Mouse (Mus musculus) neutrophil, adult 65 days (primary cell): Measurements from ENCODE around the gene Pde8a. TPM values are rescaled to one million over a fixed set of nuclear protein-coding genes. Genes with fewer than 3 reads are reported as not detected.

Experiments
- total RNA-seq: library from RNA; stranded (reverse); gene quantifications from 2 replicates; pipeline ENCODE4 v1.2.4, GENCODE M21; 2023

The Pde8a gene
- total RNA-seq, result 17.3 and 17.6 TPM in 2 replicates

GRCm38 (mm10) chr7:81213347-81214152 lies at the start of gene Pde8a:
Pde8a (plus strand) TSS chr7:81213596.

GRCm38 (mm10) chr7:81344544-81345446 lies 131.4 kb downstream of the Pde8a start, which contains the start of gene Rps17:
Rps17 (minus strand) TSS chr7:81345254.

Other genes starting within 250 kb of the Pde8a start
- gene Zfp592, start 219.9 kb upstream of the Pde8a start, total RNA-seq, result 32.1 and 42.5 TPM in 2 replicates
- 0.20 and 0.32 TPM in 2 replicates for gene Alpk3, start 156.0 kb upstream of the Pde8a start, total RNA-seq
- gene Slc28a1, start 98.8 kb upstream of the Pde8a start, total RNA-seq, result not detected in 2 replicates
- gene Rps17, start 131.7 kb downstream of the Pde8a start, total RNA-seq, result 459 and 559 TPM in 2 replicates
- 0.47 TPM in 1 of 2 replicates, not detected in the other for gene Cpeb1, start 241.9 kb downstream of the Pde8a start, total RNA-seq